Comparison of ENCODE assay signal across 8 mouse cellular contexts in the genomic region with DNA sequence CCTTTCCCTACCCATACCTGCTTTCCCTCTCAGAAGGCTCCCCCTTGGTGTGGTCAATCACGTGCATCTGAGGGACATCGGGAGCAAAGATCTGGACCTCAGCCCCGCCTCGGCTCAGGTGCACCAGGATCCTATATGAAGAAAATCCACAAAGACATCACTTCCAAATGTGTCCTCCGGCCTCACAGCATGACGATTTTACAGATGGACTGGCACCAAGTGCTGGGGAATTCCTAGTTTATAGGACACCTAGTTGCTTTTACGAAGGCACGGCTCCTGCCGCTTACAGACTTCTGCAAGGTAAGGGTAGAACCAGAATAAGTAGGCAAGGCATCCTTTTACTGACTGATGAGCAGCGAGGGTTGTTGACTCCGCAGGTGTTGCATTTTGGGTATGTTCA. TPM values are rescaled to one million over a fixed set of nuclear protein-coding genes. Genes with fewer than 3 reads are reported as not detected.
A peak's percentile ranks its signal among the peaks of the same experiment; 100 is the strongest.
DNase-seq lines count a peak whose midpoint lies in the region; ATAC-seq and TF ChIP-seq lines count a peak whose summit lies in the region.

No protein-coding gene starts in this region.

- WGBS in kidney, postnatal 0 days, result 82% methylated on average over 11 of the region's 11 CpGs
- 85% methylated on average over 11 of the region's 11 CpGs for WGBS in embryonic facial prominence, embryonic 11.5 days
- WGBS in hindbrain, embryonic 15.5 days, result 87% methylated on average over 11 of the region's 11 CpGs
- 90% methylated on average over 11 of the region's 11 CpGs for WGBS in midbrain, embryonic 15.5 days

- H3K4me1 ChIP-seq in kidney, postnatal 0 days (replicated peaks; ENCODE audit: insufficient read depth, low read length), result peaks cover 14% of the 10 kb centered on the region
- H3K4me1 ChIP-seq in embryonic facial prominence, embryonic 11.5 days (ENCODE audit: control insufficient read depth, insufficient read depth, low read length), result no peaks in the 10 kb centered on the region
- peaks cover 28% of the 10 kb centered on the region for H3K4me1 ChIP-seq in hindbrain, embryonic 15.5 days (replicated peaks)
- H3K4me1 ChIP-seq in midbrain, embryonic 15.5 days, result peaks cover 21% of the 10 kb centered on the region

- H3K9me3 ChIP-seq in kidney, postnatal 0 days (replicated peaks; ENCODE audit: low read length), result no peaks in the 10 kb centered on the region
- H3K9me3 ChIP-seq in embryonic facial prominence, embryonic 11.5 days (replicated peaks; ENCODE audit: control insufficient read depth, low read length), result no peaks in the 10 kb centered on the region
- H3K9me3 ChIP-seq in hindbrain, embryonic 15.5 days, result no peaks in the 10 kb centered on the region
- H3K9me3 ChIP-seq in midbrain, embryonic 15.5 days, result no peaks in the 10 kb centered on the region

- H3K4me2 ChIP-seq in kidney, postnatal 0 days (ENCODE audit: low read length), result peak overlapping the region; percentile 92
- H3K4me2 ChIP-seq in embryonic facial prominence, embryonic 11.5 days (ENCODE audit: low read depth, low read length), result peak overlapping the region; percentile 64
- peak overlapping the region; percentile 78 for H3K4me2 ChIP-seq in hindbrain, embryonic 15.5 days
- H3K4me2 ChIP-seq in midbrain, embryonic 15.5 days, result peak overlapping the region; percentile 84

- H3K9ac ChIP-seq in kidney, postnatal 0 days (ENCODE audit: low read depth, low read length), result peak overlapping the region; percentile 74
- no peak overlapping the region for H3K9ac ChIP-seq in embryonic facial prominence, embryonic 11.5 days (replicated peaks; ENCODE audit: low read length)
- peak overlapping the region; percentile 87 for H3K9ac ChIP-seq in hindbrain, embryonic 15.5 days
- H3K9ac ChIP-seq in midbrain, embryonic 15.5 days, result peak overlapping the region; percentile 85

- DNase-seq in kidney, postnatal 0 days (ENCODE audit: low spot score), result no peak
- no peak for DNase-seq in kidney, adult 9 months
- no peak for DNase-seq in embryonic facial prominence, embryonic 11.5 days (ENCODE audit: low spot score)
- DNase-seq in right cerebral cortex, postnatal 4 days, result no peak
- DNase-seq in left cerebral cortex, postnatal 36 days (ENCODE audit: low spot score in 2 of 2), result no peak

- TF ChIP-seq CTCF in kidney, postnatal 0 days (IDR thresholded peaks at IDR 0.05; ENCODE audit: low read depth), result no peak

- peak overlapping the region; percentile 71 for H3K4me3 ChIP-seq in kidney, postnatal 0 days (replicated peaks; ENCODE audit: low read depth, low read length)
- H3K4me3 ChIP-seq in embryonic facial prominence, embryonic 11.5 days (ENCODE audit: low read depth, low read length), result peak overlapping the region; percentile 70
- peak overlapping the region; percentile 74 for H3K4me3 ChIP-seq in hindbrain, embryonic 15.5 days
- peak overlapping the region; percentile 89 for H3K4me3 ChIP-seq in midbrain, embryonic 15.5 days

- intact Hi-C loops in left cerebral cortex, postnatal 36 days (cut with DNase I), result no loop called here

- H3K27ac ChIP-seq in kidney, postnatal 0 days, result no peak overlapping the region
- no peak overlapping the region for H3K27ac ChIP-seq in embryonic facial prominence, embryonic 11.5 days (replicated peaks; ENCODE audit: low read depth, low read length)
- no peak overlapping the region for H3K27ac ChIP-seq in hindbrain, embryonic 15.5 days (replicated peaks)
- no peak overlapping the region for H3K27ac ChIP-seq in midbrain, embryonic 15.5 days

- H3K27me3 ChIP-seq in kidney, postnatal 0 days (ENCODE audit: insufficient read depth, low read length), result no peaks in the 10 kb centered on the region
- no peaks in the 10 kb centered on the region for H3K27me3 ChIP-seq in embryonic facial prominence, embryonic 11.5 days (ENCODE audit: control insufficient read depth, insufficient read depth, low read length)
- H3K27me3 ChIP-seq in hindbrain, embryonic 15.5 days, result no peaks in the 10 kb centered on the region
- no peaks in the 10 kb centered on the region for H3K27me3 ChIP-seq in midbrain, embryonic 15.5 days (replicated peaks)

- no peak for ATAC-seq in kidney, postnatal 0 days (replicated peaks; ENCODE audit: low FRiP score, low read depth)
- ATAC-seq in embryonic facial prominence, embryonic 11.5 days (replicated peaks; ENCODE audit: insufficient number of reproducible peaks, low FRiP score, low TSS enrichment, low read depth), result no peak
- no peak for ATAC-seq in hindbrain, embryonic 15.5 days (ENCODE audit: low FRiP score, low read depth)
- ATAC-seq in midbrain, embryonic 15.5 days (replicated peaks), result no peak
- no peak for ATAC-seq in monocyte, adult 5-6 weeks (replicated peaks; ENCODE audit: insufficient number of reproducible peaks, low FRiP score, low TSS enrichment, poor library complexity, severe bottlenecking)

- H3K36me3 ChIP-seq in kidney, postnatal 0 days (ENCODE audit: insufficient read depth, low read length), result peaks cover 45% of the 10 kb centered on the region
- H3K36me3 ChIP-seq in embryonic facial prominence, embryonic 11.5 days (replicated peaks; ENCODE audit: control insufficient read depth, insufficient read depth, low read depth, low read length), result no peaks in the 10 kb centered on the region; the same call in none of the 2 replicates
- peaks cover 37% of the 10 kb centered on the region for H3K36me3 ChIP-seq in hindbrain, embryonic 15.5 days
- peaks cover 18% of the 10 kb centered on the region for H3K36me3 ChIP-seq in midbrain, embryonic 15.5 days (replicated peaks)

RNA-seq across cellular contexts. Expression of a gene that starts 0.8 kb away (rescaled TPM):
- 55.9 and 60.9 TPM in 2 replicates for polyA plus RNA-seq in kidney, postnatal 0 days (2015; fragmentation: Nextera tagmentation; extraction: Ambion mirVana)
- polyA plus RNA-seq in embryonic facial prominence, embryonic 11.5 days (2014; fragmentation: Nextera tagmentation; extraction: Ambion mirVana), result 22.7 and 25.3 TPM in 2 replicates
- polyA plus RNA-seq in hindbrain, embryonic 15.5 days (2015; fragmentation: Nextera tagmentation; extraction: Ambion mirVana), result 27.7 and 29.9 TPM in 2 replicates
- 22.8 and 28.7 TPM in 2 replicates for polyA plus RNA-seq in midbrain, embryonic 15.5 days (2015; fragmentation: Nextera tagmentation; extraction: Ambion mirVana)
- 25.6 to 38.1 TPM (median 29.0 TPM) in 3 replicates for total RNA-seq in monocyte, adult 5-6 weeks (2017)
- 100 to 1,000 TPM; 108 to 123 TPM for total RNA-seq in left cerebral cortex, postnatal 36 days (2021)

RNA-seq across cellular contexts. Expression of a gene that starts 16.2 kb away (rescaled TPM):
- 13.2 and 13.6 TPM in 2 replicates for polyA plus RNA-seq in kidney, postnatal 0 days (2015; fragmentation: Nextera tagmentation; extraction: Ambion mirVana)
- polyA plus RNA-seq in embryonic facial prominence, embryonic 11.5 days (2014; fragmentation: Nextera tagmentation; extraction: Ambion mirVana), result 20.0 and 21.6 TPM in 2 replicates
- 16.6 and 16.8 TPM in 2 replicates for polyA plus RNA-seq in hindbrain, embryonic 15.5 days (2015; fragmentation: Nextera tagmentation; extraction: Ambion mirVana)
- 18.1 and 18.4 TPM in 2 replicates for polyA plus RNA-seq in midbrain, embryonic 15.5 days (2015; fragmentation: Nextera tagmentation; extraction: Ambion mirVana)
- 8.8 to 11.7 TPM (median 9.8 TPM) in 3 replicates for total RNA-seq in monocyte, adult 5-6 weeks (2017)
- 10 to 100 TPM; 18.9 TPM for total RNA-seq in left cerebral cortex, postnatal 36 days (2021)
